Mouse (Mus musculus): ENCODE results near the gene Snf8. TPM values are rescaled to one million over a fixed set of nuclear protein-coding genes. Genes with fewer than 3 reads are reported as not detected.

Snf8 gene
- polyA plus RNA-seq, 1 experiment from 2014 or later, result 46.6 TPM

DNA sequence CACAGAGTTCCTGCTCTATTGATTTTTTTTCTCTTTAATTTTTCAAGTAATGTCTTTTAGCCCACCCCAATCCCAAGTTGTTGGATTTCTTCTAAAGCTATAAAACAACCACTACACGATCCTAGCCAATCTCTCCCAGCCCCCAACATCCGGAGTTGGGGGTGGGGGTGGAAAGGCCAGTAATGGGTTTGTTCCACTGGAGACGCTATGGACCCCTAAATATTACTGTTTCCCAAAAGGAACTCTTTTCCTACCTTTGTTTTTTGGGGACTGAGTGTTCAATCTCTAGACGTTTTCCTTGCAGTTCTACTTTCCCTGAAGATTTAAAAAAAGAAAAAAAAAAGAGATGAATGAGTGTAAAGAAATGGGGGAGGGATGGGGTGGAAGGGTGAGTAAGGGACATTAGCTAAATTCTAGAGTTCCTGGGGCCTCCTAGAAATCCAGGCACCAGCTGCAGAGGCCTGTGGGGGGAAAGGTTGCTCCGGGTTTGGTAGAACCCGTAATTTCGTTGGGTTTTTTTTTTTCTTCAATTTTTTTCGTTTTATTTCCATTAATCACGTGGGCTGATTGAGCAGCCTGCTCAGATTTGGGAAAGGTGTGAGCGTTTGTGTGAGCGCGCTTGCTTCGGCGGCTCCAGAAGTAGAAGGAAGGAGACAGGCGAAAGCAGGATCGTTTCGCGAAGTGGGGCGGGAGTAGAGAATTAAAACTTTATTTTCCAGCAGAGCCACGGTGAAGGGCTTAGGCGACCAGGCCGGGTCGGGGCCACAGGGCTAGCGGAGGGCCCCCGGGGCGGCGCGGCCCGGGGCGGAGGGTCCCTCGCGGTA lies 30.5 kb upstream of the Snf8 start:
- Histone ChIP-seq H3K36me3 (ENCODE audit: control insufficient read depth, insufficient read depth, low read length) (no peaks in the 10 kb centered on the region), H3K27ac (ENCODE audit: low read depth, low read length) (peak overlapping the region; percentile 99), H3K4me3 (ENCODE audit: low read depth, low read length) (peak overlapping the region; percentile 100), H3K4me1 (ENCODE audit: control insufficient read depth, insufficient read depth, low read length) (peaks cover 20% of the 10 kb centered on the region), H3K9me3 (ENCODE audit: control insufficient read depth, low read length) (no peaks in the 10 kb centered on the region), H3K4me2 (ENCODE audit: low read depth) (peak overlapping the region; percentile 93), H3K9ac (ENCODE audit: low read length) (peak overlapping the region; percentile 98), H3K27me3 (ENCODE audit: control insufficient read depth, insufficient read depth, low read length) (no peaks in the 10 kb centered on the region)
- ATAC-seq (ENCODE audit: insufficient read depth, low FRiP score, low TSS enrichment) (no peak), DNase-seq (ENCODE audit: low spot score) (peak; percentile 42)
- under 1% methylated on average over 32 of the region's 32 CpGs for WGBS

DNA sequence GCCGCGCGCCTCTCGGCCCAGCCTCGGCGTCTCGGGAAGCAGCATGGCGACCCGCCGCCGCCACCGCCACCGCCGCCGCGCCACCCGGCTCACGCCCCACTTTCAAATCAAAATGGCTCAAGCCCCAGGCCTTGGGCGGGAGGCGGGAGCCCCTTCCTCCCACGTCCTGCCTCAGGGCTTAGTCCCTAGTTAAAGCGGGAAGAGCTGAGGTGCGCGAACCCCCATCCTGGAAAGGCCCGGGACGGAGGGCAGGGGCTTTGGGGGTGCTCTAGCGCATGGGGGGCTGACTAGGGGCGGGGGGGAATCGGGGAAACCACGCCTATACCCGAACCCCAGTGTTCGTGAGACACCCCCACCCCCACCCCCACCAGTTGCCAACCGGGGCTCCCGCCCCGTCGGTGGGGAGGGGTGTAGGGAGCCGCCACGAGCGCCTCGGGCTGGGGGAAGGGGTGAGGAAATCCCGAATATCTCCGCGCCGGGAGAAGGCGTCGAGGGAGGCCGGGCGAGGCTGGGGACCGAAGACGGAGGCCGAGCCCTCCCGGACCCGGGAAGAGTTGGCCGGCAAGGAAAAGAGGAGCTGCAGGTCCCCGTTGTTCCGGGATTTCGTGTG lies 29.8 kb upstream of the Snf8 start:
- ATAC-seq (ENCODE audit: insufficient read depth, low FRiP score, low TSS enrichment) (0 out of 2 replicates have a peak, but pooled peaks have one; percentile 2), DNase-seq (ENCODE audit: low spot score) (peak; percentile 59)
- Histone ChIP-seq H3K27ac (ENCODE audit: low read depth, low read length) (peak overlapping the region; percentile 99), H3K4me3 (ENCODE audit: low read depth, low read length) (peak overlapping the region; percentile 100), H3K27me3 (ENCODE audit: control insufficient read depth, insufficient read depth, low read length) (no peaks in the 10 kb centered on the region), H3K4me2 (ENCODE audit: low read depth) (peak overlapping the region; percentile 93), H3K36me3 (ENCODE audit: control insufficient read depth, insufficient read depth, low read length) (no peaks in the 10 kb centered on the region), H3K9me3 (ENCODE audit: control insufficient read depth, low read length) (no peaks in the 10 kb centered on the region), H3K4me1 (ENCODE audit: control insufficient read depth, insufficient read depth, low read length) (peaks cover 20% of the 10 kb centered on the region), H3K9ac (ENCODE audit: low read length) (peak overlapping the region; percentile 98)
- WGBS, result under 1% methylated on average over 54 of the region's 57 CpGs

DNA sequence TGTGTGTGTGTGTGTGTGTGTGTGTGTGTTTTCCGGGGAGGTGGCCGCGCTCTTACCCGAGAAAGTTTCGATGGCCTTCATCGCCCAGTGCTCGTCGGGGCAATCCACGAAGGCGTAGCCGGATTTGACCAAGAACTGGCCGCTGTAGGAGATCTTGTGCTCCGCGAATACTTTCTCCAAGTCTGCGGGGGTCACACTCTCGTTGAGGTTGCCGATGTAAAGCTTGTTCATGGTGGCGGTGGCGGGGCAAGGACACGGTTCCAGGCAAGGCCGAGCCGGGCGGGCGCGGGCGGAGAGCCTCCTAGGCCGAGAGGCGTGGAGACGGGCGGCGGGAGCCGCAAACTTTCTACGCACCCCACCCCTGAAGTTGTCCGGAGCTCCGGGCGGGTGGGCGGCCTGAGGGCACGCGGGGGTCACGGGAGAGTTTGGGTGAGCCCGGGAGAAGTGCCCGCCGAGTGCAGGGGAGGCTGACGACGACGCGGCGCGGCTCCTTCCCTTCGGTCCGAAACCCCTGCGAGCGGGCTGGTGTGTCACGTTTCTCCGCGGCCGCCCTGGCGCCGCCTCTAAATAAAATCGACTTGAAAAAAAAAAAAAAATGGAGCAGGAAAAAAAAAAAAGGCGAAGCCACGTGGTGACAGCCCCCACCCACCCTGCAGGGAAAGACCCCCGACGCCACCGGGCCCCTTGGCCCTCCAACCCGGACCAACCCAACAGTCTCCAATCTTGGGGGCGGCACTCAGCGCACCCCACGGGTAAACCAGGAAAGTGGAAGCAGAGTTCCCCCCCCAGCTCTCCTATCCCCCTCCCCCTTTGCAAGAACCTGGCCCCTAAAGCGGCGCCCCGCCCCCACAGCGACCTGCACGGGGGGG lies 29.0 kb upstream of the Snf8 start, which contains the start of gene Igf2bp1:
Igf2bp1 (minus strand) TSS at position 538 of the 869 bp plus-strand sequence.
- H3K36me3 ChIP-seq (ENCODE audit: control insufficient read depth, insufficient read depth, low read length), result no peaks in the 10 kb centered on the region
- peak within 1 kb of the TSS; percentile 98 for H3K9ac ChIP-seq (ENCODE audit: low read length)
- H3K4me2 ChIP-seq (ENCODE audit: low read depth), result peak within 1 kb of the TSS; percentile 93
- H3K27me3 ChIP-seq (ENCODE audit: control insufficient read depth, insufficient read depth, low read length), result no peaks in the 10 kb centered on the region
- no peaks in the 10 kb centered on the region for H3K9me3 ChIP-seq (ENCODE audit: control insufficient read depth, low read length)
- ATAC-seq (ENCODE audit: insufficient read depth, low FRiP score, low TSS enrichment) (peak; percentile 48), DNase-seq (ENCODE audit: low spot score) (peak; percentile 86)
- peaks cover 19% of the 10 kb centered on the region for H3K4me1 ChIP-seq (ENCODE audit: control insufficient read depth, insufficient read depth, low read length)
- H3K27ac ChIP-seq (ENCODE audit: low read depth, low read length), result peak within 1 kb of the TSS; percentile 99
- peak within 1 kb of the TSS; percentile 100 for H3K4me3 ChIP-seq (ENCODE audit: low read depth, low read length)
- WGBS, result under 1% methylated on average over 62 of the region's 74 CpGs

DNA sequence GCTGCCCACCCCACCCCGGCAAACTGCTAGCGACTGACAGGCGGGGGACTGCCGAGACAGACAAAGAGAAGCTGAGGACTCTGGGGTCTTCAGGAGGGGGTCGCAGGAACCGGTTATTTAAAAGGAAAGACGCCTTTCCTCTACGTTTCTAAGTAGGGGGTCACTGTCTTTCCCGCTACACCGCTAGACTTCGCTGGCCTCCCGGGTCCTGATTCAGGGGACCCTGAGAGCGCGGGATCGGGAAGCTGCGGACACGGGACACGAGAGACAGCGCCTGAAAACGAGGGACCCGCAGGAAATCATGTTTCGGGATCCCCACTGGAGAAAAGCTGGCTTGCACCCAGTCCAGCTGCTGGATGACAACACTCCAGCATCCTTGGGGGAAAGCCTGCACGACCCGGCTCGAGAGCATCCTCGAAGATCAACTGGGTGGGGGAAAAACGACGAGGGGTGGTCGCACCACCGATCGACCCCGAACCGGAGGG lies 28.3 kb upstream of the Snf8 start:
- Histone ChIP-seq H3K9me3 (ENCODE audit: control insufficient read depth, low read length) (no peaks in the 10 kb centered on the region), H3K4me2 (ENCODE audit: low read depth) (peak overlapping the region; percentile 93), H3K9ac (ENCODE audit: low read length) (peak overlapping the region; percentile 98), H3K27me3 (ENCODE audit: control insufficient read depth, insufficient read depth, low read length) (no peaks in the 10 kb centered on the region), H3K4me1 (ENCODE audit: control insufficient read depth, insufficient read depth, low read length) (peaks cover 16% of the 10 kb centered on the region), H3K27ac (ENCODE audit: low read depth, low read length) (peak overlapping the region; percentile 99), H3K4me3 (ENCODE audit: low read depth, low read length) (peak overlapping the region; percentile 100), H3K36me3 (ENCODE audit: control insufficient read depth, insufficient read depth, low read length) (no peaks in the 10 kb centered on the region)
- WGBS, result under 1% methylated on average over 33 of the region's 33 CpGs
- DNase-seq (ENCODE audit: low spot score), result no peak
- 0 out of 2 replicates have a peak, but pooled peaks have one; percentile 14 for ATAC-seq (ENCODE audit: insufficient read depth, low FRiP score, low TSS enrichment)

DNA sequence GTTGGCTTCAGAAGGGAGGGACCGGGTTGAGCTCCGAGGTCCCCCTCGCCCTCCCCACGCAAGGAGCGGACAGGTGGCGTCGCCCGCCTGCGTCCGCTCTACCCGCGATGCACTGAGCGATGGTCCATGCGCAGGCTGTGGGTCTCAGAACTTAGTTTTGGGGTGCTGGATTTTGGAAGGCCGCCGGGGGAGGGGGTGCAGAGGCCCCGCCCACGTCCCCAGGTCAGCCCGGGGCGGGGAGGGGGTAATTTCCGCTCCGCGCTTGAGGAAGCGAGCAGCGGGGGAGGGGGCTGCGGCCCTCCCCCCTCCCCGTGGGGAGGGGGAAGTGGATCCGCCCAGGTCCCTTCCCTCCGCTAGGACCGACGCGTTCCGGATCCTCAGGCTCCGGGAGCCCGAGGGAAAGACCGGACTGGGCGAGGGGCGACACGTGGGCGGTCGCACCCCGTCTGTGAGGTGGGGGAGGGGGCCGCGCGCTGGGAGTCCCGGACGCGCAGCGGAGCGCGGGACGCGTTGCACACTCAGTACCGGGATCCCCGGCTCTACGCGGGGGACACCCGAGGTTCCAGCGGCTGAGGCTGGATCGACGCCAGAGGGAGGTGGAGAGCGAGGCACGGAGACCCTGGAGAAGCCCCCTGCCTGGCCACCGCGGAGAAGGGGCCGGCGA lies 27.7 kb upstream of the Snf8 start:
- WGBS, result under 1% methylated on average over 59 of the region's 67 CpGs
- Histone ChIP-seq H3K27ac (ENCODE audit: low read depth, low read length) (peak overlapping the region; percentile 99), H3K27me3 (ENCODE audit: control insufficient read depth, insufficient read depth, low read length) (no peaks in the 10 kb centered on the region), H3K4me2 (ENCODE audit: low read depth) (peak overlapping the region; percentile 93), H3K4me3 (ENCODE audit: low read depth, low read length) (peak overlapping the region; percentile 100), H3K9me3 (ENCODE audit: control insufficient read depth, low read length) (no peaks in the 10 kb centered on the region), H3K4me1 (ENCODE audit: control insufficient read depth, insufficient read depth, low read length) (peaks cover 13% of the 10 kb centered on the region), H3K36me3 (ENCODE audit: control insufficient read depth, insufficient read depth, low read length) (no peaks in the 10 kb centered on the region), H3K9ac (ENCODE audit: low read length) (peak overlapping the region; percentile 98)
- DNase-seq (ENCODE audit: low spot score) (peak; percentile 94), ATAC-seq (ENCODE audit: insufficient read depth, low FRiP score, low TSS enrichment) (peak; percentile 78)

DNA sequence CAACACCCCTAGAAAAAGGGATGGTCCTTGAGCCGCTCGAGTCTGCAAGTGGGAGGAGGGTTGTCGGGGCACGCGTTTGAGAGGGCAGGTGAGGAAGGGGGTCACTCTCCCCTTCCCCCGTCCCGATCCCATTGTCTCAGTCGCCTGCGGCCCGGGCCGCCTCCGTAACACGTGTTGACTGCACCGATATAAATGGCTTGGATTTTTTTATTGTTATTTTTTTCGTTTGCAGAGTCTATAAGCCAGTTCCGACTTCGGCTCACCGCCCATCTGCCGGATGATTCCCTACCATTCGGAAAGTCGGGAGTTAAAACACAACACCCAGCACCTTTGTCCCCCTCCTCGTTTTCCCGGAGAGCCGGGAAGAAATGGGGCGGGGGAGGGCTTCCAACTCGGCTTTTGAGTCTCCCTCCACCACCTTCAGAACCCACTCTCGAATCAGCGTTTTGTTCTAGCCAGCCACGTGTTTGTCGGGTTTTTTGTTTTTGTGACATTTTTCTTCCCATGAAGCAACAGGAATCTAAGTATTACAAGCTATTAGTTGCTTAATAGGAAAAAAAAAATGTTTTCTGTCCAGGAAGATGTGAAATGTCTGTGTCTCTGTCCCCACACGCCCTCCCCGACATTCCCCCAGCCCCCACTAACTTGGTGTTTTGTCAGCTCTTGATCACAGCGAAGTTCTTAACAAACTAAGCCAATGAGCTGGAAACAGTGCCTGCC lies 27.0 kb upstream of the Snf8 start:
- Histone ChIP-seq H3K9me3 (ENCODE audit: control insufficient read depth, low read length) (no peaks in the 10 kb centered on the region), H3K9ac (ENCODE audit: low read length) (peak overlapping the region; percentile 98), H3K4me1 (ENCODE audit: control insufficient read depth, insufficient read depth, low read length) (peaks cover 9% of the 10 kb centered on the region), H3K27me3 (ENCODE audit: control insufficient read depth, insufficient read depth, low read length) (no peaks in the 10 kb centered on the region), H3K4me3 (ENCODE audit: low read depth, low read length) (peak overlapping the region; percentile 100), H3K27ac (ENCODE audit: low read depth, low read length) (peak overlapping the region; percentile 99), H3K36me3 (ENCODE audit: control insufficient read depth, insufficient read depth, low read length) (no peaks in the 10 kb centered on the region), H3K4me2 (ENCODE audit: low read depth) (peak overlapping the region; percentile 93)
- peak; percentile 46; the same call in 1 of the 2 replicates for ATAC-seq (ENCODE audit: insufficient read depth, low FRiP score, low TSS enrichment)
- under 1% methylated on average over 33 of the region's 33 CpGs for whole genome bisulfite sequencing
- DNase-seq (ENCODE audit: low spot score), result peak; percentile 75

DNA sequence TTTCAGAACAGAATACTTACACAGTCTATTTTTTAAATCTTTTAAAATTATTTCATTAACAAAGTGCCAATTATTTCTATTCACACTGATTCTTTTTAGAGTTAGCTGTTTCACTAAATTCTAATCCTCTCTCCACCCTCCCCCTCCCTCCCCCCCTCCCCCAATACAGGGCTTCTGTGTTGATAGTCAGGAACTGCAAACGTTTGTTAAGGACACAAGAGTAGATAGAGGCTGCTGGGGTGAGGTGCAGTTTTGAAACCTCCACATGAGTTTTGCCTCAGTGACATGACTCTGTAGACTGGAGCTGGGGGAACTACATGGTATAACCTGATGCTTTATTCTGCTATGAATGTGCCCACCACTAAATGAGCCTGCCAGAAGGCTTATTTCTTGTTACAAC lies 25.9 kb upstream of the Snf8 start:
- H3K4me2 ChIP-seq (ENCODE audit: low read depth), result no peak overlapping the region
- H3K9ac ChIP-seq (ENCODE audit: low read length), result no peak overlapping the region
- H3K36me3 ChIP-seq (ENCODE audit: control insufficient read depth, insufficient read depth, low read length), result no peaks in the 10 kb centered on the region
- H3K4me3 ChIP-seq (ENCODE audit: low read depth, low read length), result no peak overlapping the region
- 4% methylated on average over 1 of the region's 1 CpGs for WGBS
- peaks cover 7% of the 10 kb centered on the region for H3K4me1 ChIP-seq (ENCODE audit: control insufficient read depth, insufficient read depth, low read length)
- DNase-seq (ENCODE audit: low spot score) (no peak), ATAC-seq (ENCODE audit: insufficient read depth, low FRiP score, low TSS enrichment) (no peak)
- no peaks in the 10 kb centered on the region for H3K27me3 ChIP-seq (ENCODE audit: control insufficient read depth, insufficient read depth, low read length)
- no peak overlapping the region for H3K27ac ChIP-seq (ENCODE audit: low read depth, low read length)
- H3K9me3 ChIP-seq (ENCODE audit: control insufficient read depth, low read length), result no peaks in the 10 kb centered on the region

All from neural tube, embryonic 11.5 days (tissue).